Mouse (Mus musculus) stomach, postnatal 0 days (tissue): ENCODE measurements around the gene Slc35b1. TPM values are rescaled to one million over a fixed set of nuclear protein-coding genes. Genes with fewer than 3 reads are reported as not detected.

Experiments used
- ATAC-seq: fragments of 200-750 bp; cut with Nextera tagmentation; 2 replicates; pipeline ENCODE4 v1.8.0; 2017; ENCODE audit not compliant: low FRiP score, low TSS enrichment
- DNase-seq: peaks from one replicate; pipeline ENCODE4 v3.0.0-alpha.2; 2016; ENCODE audit warnings: low spot score
- H3K27ac ChIP-seq: fragments of 300-500 bp; sonication (generic); replicated peaks from 2 replicates; pipeline ENCODE4 v1.5.1; 2014; ENCODE audit warnings: mild to moderate bottlenecking, control low read depth
- H3K27me3 ChIP-seq: fragments of 300-500 bp; sonication (generic); 2 replicates; pipeline ENCODE4 v1.6.1; 2014; ENCODE audit warnings: low read length; ENCODE audit not compliant: control insufficient read depth, insufficient read depth
- H3K36me3 ChIP-seq: fragments of 300-500 bp; sonication (generic); 2 replicates; pipeline ENCODE4 v1.6.1; 2014; ENCODE audit warnings: low read length, mixed read lengths; ENCODE audit not compliant: control insufficient read depth, insufficient read depth
- H3K4me1 ChIP-seq: fragments of 300-500 bp; sonication (generic); replicated peaks from 2 replicates; pipeline ENCODE4 v1.6.1; 2014; ENCODE audit warnings: antibody characterized with exemption; ENCODE audit not compliant: control insufficient read depth, insufficient read depth
- H3K4me2 ChIP-seq: fragments of 300-500 bp; sonication (generic); replicated peaks from 2 replicates; pipeline ENCODE4 v1.6.1; 2014; ENCODE audit warnings: low read depth, mild to moderate bottlenecking, control low read depth, moderate library complexity
- H3K4me3 ChIP-seq: fragments of 300-500 bp; sonication (generic); 2 replicates; pipeline ENCODE4 v1.5.1; 2014; ENCODE audit warnings: low read depth, low read length, control low read depth
- H3K9ac ChIP-seq: fragments of 300-500 bp; sonication (generic); 2 replicates; pipeline ENCODE4 v1.6.1; 2014; ENCODE audit warnings: mild to moderate bottlenecking, low read length, control low read depth, mixed read lengths
- H3K9me3 ChIP-seq: fragments of 300-500 bp; sonication (generic); 2 replicates; pipeline ENCODE4 v1.6.1; 2016; ENCODE audit warnings: low read length; ENCODE audit not compliant: control insufficient read depth
- CTCF ChIP-seq: IDR thresholded peaks from 2 replicates; pipeline ENCODE4 v1.5.1; 2016; ENCODE audit warnings: antibody characterized with exemption, low read depth, mild to moderate bottlenecking, moderate library complexity
- EP300 ChIP-seq: optimal IDR thresholded peaks from 2 replicates; pipeline ENCODE3; 2016; ENCODE audit warnings: antibody characterized with exemption
- WGBS: fragments of 180-500 bp; shearing (Covaris S2); extraction: QIAGEN DNeasy Blood & Tissue Kit; methylation state at CpG from one replicate; pipeline ENCODE4 v1.1.7; 2014; 5-methylcytosine and 5-hydroxymethylcytosine counted together
- polyA plus RNA-seq: library from polyadenylated mRNA; unstranded; fragments of >200 nt; fragmentation: Nextera tagmentation; extraction: Ambion mirVana; gene quantifications from 2 replicates; pipeline ENCODE4 v1.2.1, GENCODE M21; 2015

Slc35b1 gene
- polyA plus RNA-seq, 1 experiment from 2014 or later = 110 TPM

DNA sequence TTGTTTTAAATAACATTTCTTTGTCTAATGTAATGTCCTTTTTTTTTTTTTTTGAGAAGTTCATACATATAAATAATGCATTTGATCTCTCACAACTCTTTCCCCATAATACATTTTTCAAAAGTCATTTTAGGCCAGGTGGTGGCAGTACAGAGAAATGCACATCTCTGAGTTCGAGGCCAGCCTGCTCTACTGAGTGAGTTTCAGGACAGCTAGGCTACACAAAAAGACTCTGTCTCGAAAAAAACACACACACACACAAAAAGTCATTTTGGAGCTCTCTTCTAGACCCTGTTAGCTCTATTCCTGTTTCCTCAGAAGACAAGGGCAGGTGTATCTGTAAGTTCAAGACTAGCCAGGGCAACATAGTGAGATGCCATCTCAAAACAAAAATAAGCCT lies 31.8 kb upstream of the Slc35b1 start:
- Histone ChIP-seq H3K4me3 (no peak overlapping the region), H3K9ac (no peak overlapping the region), H3K27me3 (no peaks in the 10 kb centered on the region), H3K9me3 (no peaks in the 10 kb centered on the region), H3K27ac (no peak overlapping the region), H3K4me2 (no peak overlapping the region), H3K4me1 (no peaks in the 10 kb centered on the region; the same call in 1 of the 2 replicates), H3K36me3 (no peaks in the 10 kb centered on the region; the same call in 1 of the 2 replicates)
- WGBS = 85% methylated on average over 2 of the region's 2 CpGs
- no peak for TF ChIP-seq CTCF
- TF ChIP-seq EP300 = no peak
- ATAC-seq = no peak
- DNase-seq = no peak

DNA sequence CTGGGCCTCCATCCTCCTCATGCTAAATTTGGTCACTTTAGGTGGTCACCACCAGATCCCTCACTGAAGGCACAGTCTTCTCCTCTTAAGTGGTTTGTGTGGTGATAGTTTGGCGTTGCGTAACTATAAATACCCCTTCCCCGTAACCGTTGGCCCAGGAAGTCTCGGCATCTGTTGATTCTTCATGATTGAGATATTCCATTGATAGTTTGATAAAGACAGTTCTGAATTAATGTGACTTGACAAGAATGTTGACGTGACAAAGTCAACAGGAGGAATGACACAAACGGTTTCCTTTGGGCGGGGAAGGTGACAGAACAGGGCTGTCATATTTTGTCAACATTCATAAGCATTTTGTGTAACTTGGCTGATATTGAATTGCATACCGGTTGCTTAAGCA lies 31.3 kb upstream of the Slc35b1 start:
- TF ChIP-seq CTCF (no peak), EP300 (no peak)
- Histone ChIP-seq H3K9ac (no peak overlapping the region), H3K4me2 (no peak overlapping the region), H3K9me3 (no peaks in the 10 kb centered on the region), H3K27me3 (no peaks in the 10 kb centered on the region), H3K4me1 (no peaks in the 10 kb centered on the region; the same call in 1 of the 2 replicates), H3K27ac (no peak overlapping the region), H3K36me3 (no peaks in the 10 kb centered on the region; the same call in 1 of the 2 replicates), H3K4me3 (no peak overlapping the region)
- no peak for DNase-seq
- 73% methylated on average over 9 of the region's 9 CpGs for WGBS
- no peak for ATAC-seq

- Histone ChIP-seq H3K4me1 (no peaks in the 10 kb centered on the region; the same call in 1 of the 2 replicates), H3K9me3 (no peaks in the 10 kb centered on the region), H3K4me2 (no peak overlapping the region), H3K27me3 (no peaks in the 10 kb centered on the region), H3K4me3 (no peak overlapping the region), H3K9ac (no peak overlapping the region), H3K36me3 (no peaks in the 10 kb centered on the region), H3K27ac (no peak overlapping the region)
- WGBS = 69% methylated on average over 14 of the region's 14 CpGs
- ATAC-seq = no peak
- no peak for DNase-seq
- TF ChIP-seq CTCF = no peak
These were observed 30.1 kb upstream of the Slc35b1 start for GRCm38 (mm10) chr11:95354228-95354944.

DNA sequence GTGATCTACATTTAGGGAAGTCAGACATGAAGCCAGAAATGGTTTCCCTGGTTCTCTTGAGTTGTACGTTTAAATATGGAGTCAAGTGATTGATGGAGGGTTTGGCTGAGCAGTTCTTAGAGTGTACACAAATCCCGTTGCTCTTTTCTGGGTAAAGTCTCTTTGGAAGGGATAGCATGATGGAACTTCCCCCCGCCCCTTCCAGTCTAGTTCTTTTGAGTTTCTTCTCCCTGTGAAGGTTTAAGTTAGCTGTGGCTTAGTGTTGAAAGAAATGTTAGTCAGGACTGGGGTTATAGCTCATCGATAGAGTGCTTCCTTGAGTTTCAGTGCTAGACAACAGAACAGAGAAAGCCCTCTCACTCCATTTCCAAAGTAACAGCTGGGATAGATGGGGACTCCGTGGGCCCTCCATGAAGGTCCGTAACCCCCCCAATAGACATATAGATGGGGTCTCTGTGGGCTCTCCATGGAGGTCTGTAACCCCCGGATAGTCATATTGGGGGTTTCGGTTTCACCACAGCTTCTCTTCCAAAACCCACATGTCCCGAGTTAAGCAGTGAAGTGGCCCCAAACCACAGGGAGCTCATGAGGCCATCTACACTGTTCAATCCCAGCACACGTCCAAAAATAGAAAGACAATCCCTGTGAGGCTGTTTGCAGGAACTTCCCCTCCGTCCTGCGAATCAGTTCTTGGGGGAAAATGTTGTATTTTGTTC lies 29.4 kb upstream of the Slc35b1 start:
- no peak overlapping the region for H3K4me2 ChIP-seq
- no peaks in the 10 kb centered on the region; the same call in 1 of the 2 replicates for H3K4me1 ChIP-seq
- TF ChIP-seq EP300 (no peak), CTCF (no peak)
- no peaks in the 10 kb centered on the region for H3K27me3 ChIP-seq
- H3K9ac ChIP-seq = no peak overlapping the region
- H3K4me3 ChIP-seq = no peak overlapping the region
- ATAC-seq (no peak), DNase-seq (no peak)
- 67% methylated on average over 12 of the region's 12 CpGs for WGBS
- H3K36me3 ChIP-seq = no peaks in the 10 kb centered on the region
- H3K9me3 ChIP-seq = no peaks in the 10 kb centered on the region
- H3K27ac ChIP-seq = no peak overlapping the region

- no peak overlapping the region for H3K27ac ChIP-seq
These were observed 28.9 kb upstream of the Slc35b1 start for GRCm38 (mm10) chr11:95355661-95356011.

GRCm38 (mm10) chr11:95356039-95356438 lies 28.5 kb upstream of the Slc35b1 start:
- no peak overlapping the region for H3K4me3 ChIP-seq
- TF ChIP-seq EP300 (no peak), CTCF (no peak)

More at GRCm38 (mm10) chr11:95355661-95356011, 28.9 kb upstream of the Slc35b1 start:
- DNase-seq (no peak), ATAC-seq (no peak)
- Histone ChIP-seq H3K9me3 (no peaks in the 10 kb centered on the region), H3K9ac (no peak overlapping the region), H3K4me3 (no peak overlapping the region), H3K4me2 (no peak overlapping the region), H3K4me1 (no peaks in the 10 kb centered on the region; the same call in 1 of the 2 replicates), H3K27me3 (no peaks in the 10 kb centered on the region), H3K36me3 (no peaks in the 10 kb centered on the region)
- WGBS = 83% methylated on average over 5 of the region's 5 CpGs
- TF ChIP-seq CTCF = no peak
- TF ChIP-seq EP300 = no peak

More at GRCm38 (mm10) chr11:95356039-95356438, 28.5 kb upstream of the Slc35b1 start:
- H3K4me2 ChIP-seq = no peak overlapping the region
- H3K4me1 ChIP-seq = no peaks in the 10 kb centered on the region; the same call in 1 of the 2 replicates
- no peak overlapping the region for H3K9ac ChIP-seq
- no peak for DNase-seq
- no peaks in the 10 kb centered on the region for H3K9me3 ChIP-seq
- 91% methylated on average over 7 of the region's 7 CpGs for WGBS
- ATAC-seq = no peak
- no peaks in the 10 kb centered on the region for H3K27me3 ChIP-seq
- H3K36me3 ChIP-seq = no peaks in the 10 kb centered on the region
- H3K27ac ChIP-seq = no peak overlapping the region
